Mouse (Mus musculus): ENCODE data around the gene Ddo.

DNA sequence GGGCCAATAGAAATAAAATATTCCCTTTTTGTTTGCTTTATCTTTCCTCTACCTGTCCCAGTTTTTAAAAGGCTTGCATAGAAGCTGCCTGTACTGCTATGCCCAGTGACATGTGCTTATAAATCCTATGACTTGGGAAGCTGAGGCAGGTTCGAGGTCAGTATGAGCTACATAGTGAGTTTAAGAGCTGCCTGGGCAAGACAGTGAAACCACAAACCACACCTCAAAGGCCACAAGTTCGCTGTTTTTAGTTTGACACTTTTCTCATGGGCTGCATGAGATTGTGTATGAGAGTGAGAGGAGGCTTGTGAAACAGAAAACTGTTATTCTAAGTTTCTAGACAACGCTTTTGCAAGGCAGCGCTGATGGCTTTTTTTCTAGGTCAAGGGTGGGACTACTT, 95.7 kb downstream of the Ddo start:
- TF ChIP-seq CTCF (IDR thresholded peaks at IDR 0.05; ENCODE audit: low read depth, low read length) (no peak), POLR2A (IDR thresholded peaks at IDR 0.05; ENCODE audit: borderline replicate concordance, low read depth, low read length) (no peak)

Data from bone marrow macrophage, adult 2 months (primary cell).